Mouse (Mus musculus): Measurements from ENCODE around the gene Pgrmc1.

DNA sequence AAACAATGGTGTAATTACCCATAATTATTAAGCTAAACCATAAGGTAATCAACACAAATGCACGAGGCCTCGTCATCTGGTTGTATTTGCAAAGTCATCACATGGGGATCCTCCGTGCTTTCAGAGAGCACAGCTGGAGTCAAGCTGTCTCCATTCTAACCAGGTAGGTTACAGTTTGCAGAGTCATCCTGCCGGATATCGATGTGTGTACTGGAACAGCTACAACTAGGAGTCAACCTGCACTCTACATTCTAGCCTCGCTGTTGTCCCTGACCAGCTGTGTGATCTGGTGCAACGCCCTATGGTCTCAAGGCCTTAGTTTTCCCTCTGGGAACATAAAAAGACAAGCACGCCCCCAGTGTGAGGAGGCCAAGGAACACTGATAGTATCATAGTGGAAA, 2.1 kb downstream of the Pgrmc1 start:
- no peak for TF ChIP-seq CTCF (IDR thresholded peaks at IDR 0.05; ENCODE audit: insufficient read depth, low read depth, low read length)
- TF ChIP-seq POLR2A (IDR thresholded peaks at IDR 0.05; ENCODE audit: insufficient read depth, low read depth, low read length): no peak
